Mouse (Mus musculus) cerebellum, adult 11-12 months (tissue): ENCODE data around the gene Slc25a13.

Source experiments
- DNase-seq: peaks from one replicate; pipeline ENCODE4 v3.0.0; 2022

The Slc25a13 gene

DNA sequence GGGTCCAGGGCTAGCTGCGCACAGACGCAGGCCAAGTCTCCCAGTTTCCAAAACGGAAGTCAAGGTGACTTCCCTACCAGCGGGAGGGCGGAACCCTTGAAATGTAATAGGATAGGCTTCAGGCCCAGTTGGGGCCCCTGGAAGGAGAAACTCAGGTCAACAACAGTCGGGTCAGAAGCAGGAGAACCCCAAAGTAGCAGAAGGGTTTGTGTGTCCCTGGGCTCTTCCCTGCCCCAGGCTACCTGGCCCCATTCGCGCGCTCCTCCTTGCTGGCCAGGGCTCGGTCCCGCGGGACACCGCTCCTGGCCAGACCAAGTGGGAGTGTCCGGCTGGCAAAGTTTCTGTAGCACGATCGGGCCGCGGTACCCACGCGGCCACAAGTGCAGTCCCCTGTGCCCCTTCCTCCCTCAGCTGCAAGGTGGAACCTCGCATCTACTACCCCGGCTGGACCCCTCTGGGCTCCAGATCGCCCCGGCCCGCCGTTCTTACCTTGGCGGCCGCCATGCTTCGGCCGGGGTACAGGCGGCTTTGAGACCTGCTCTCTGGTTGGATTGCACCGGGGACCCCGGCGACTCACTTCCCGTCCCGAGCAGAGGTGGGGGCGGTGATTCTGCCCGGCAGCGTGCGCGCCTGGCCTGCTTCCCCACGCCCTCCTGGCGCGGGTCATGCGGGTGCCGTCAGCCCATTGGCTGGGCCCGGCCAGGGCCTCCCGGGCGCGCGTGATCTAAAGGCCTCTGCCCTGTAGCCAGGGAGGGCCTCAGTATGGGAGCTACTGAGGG, at the start of gene Slc25a13:
Slc25a13 (minus strand) TSS at position 667 of the 779 bp plus-strand sequence.
- DNase-seq, result peak; percentile 31

- no peak for DNase-seq
Measured at GRCm38 (mm10) chr6:6265761-6266160, 48.8 kb upstream of the Slc25a13 start.

- no peak for DNase-seq
Measured at GRCm38 (mm10) chr6:6263293-6263911, 46.4 kb upstream of the Slc25a13 start.

- no peak for DNase-seq
Measured at GRCm38 (mm10) chr6:6260917-6261316, 43.9 kb upstream of the Slc25a13 start.

- no peak for DNase-seq
Measured at GRCm38 (mm10) chr6:6248500-6248899, 31.5 kb upstream of the Slc25a13 start.

GRCm38 (mm10) chr6:6243828-6244227, 26.9 kb upstream of the Slc25a13 start:
- DNase-seq, result no peak

- DNase-seq, result no peak
Measured at GRCm38 (mm10) chr6:6242114-6242513, 25.1 kb upstream of the Slc25a13 start.

DNA sequence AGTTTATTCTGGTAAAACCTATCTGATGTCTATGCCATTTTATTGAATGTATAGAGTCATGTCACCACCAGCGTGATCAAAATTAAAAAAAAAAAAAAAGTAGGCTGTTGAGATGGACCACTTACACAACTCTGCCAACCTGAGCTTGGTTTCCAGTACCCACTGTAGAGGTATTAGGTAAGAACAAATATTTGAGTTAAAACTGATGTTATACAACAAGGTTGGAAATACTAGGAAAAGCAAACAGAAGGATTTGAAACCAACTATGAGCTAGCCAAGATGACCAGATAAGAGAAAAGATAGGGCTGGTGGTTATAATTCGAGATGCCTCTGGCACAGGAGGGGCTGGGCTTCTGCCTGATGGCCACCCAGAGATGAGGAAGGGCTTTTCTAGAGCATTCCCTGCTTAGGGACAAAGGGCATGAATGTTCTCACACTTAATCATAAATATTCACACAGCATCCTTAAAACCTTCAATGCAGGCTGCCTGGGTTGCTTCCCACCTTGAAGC, 19.9 kb upstream of the Slc25a13 start:
- DNase-seq, result no peak

- no peak for DNase-seq
Measured at GRCm38 (mm10) chr6:6230262-6230661, 13.3 kb upstream of the Slc25a13 start.

DNA sequence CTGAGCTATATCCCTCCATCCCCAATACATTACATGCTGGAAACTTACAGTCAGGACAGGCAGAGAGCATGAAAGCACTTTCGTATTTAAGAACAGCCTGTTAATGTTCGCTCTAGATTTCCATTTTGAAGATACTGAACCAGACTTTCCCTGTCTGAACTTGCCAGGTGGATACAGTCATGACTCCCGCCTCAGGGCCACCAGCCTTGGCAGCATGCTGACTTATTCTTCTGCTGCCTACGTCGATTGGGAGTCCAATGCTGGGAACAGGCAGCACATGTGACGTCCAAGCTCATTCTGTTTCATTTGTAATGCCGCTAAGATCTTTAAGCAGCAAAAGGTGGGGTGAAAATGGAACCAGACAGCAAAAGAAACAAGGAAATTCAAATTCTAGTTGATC, 5.7 kb upstream of the Slc25a13 start:
- no peak for DNase-seq

GRCm38 (mm10) chr6:6220574-6220973, 3.6 kb upstream of the Slc25a13 start:
- no peak for DNase-seq

DNA sequence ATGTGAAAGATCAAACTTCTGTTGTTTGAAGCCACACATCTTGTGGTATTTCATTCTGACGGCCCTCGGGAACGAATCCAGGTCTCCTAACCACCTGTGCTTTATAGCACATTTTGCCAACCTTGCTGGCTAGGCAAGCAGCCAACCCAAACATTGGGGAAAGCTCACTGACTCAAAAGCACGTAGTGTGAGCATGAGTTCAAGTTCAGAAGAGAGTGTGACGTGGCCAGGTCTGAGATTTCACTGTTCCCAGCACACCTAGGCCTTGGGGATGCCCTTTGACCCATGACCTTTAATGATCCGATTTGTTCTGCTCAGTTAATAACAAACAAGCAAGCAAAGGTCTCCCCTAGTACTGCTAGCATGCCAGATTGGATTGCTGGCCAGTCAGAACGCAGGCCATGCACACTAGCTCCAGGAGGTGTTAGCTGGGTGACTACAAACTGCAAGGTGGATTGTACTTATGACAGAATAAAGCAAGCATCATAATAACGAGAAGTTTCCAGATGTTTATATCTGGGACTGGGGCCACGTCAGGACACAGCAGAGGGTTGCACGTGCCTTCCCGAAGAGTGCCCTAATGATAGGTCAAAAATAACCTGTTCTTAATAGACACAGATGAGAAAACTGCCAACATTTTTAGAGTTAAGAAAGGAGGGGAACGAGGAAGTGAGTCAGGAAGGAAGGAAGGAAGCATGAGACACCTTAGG, 2.8 kb upstream of the Slc25a13 start:
- no peak for DNase-seq

- no peak for DNase-seq
Measured at GRCm38 (mm10) chr6:6217286-6217625, 283 bp upstream of the Slc25a13 start.

GRCm38 (mm10) chr6:6216120-6216506, 860 bp downstream of the Slc25a13 start:
- no peak for DNase-seq

- DNase-seq, result no peak
Measured at GRCm38 (mm10) chr6:6212360-6213310, 4.3 kb downstream of the Slc25a13 start.

- no peak for DNase-seq
Measured at GRCm38 (mm10) chr6:6211958-6212357, 5.0 kb downstream of the Slc25a13 start.

DNA sequence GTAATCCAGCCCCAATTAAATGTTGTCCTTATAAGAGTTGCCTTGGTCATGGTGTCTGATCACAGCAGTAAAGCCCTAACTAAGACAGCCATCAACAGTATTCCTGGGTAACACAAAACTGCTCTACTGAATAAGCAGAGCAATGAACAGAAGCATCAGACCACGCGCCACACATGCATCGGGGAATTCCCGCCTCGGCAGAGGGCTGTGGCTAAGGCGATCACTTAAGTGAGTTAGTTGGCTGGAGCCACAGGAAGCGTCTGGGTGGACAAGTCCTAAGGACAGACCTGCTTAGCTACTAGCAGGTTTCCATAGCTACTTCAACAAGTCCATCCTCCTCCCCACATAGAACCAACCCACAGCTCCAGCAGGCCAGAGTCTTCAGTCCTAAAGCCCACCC, 6.3 kb downstream of the Slc25a13 start:
- no peak for DNase-seq

DNA sequence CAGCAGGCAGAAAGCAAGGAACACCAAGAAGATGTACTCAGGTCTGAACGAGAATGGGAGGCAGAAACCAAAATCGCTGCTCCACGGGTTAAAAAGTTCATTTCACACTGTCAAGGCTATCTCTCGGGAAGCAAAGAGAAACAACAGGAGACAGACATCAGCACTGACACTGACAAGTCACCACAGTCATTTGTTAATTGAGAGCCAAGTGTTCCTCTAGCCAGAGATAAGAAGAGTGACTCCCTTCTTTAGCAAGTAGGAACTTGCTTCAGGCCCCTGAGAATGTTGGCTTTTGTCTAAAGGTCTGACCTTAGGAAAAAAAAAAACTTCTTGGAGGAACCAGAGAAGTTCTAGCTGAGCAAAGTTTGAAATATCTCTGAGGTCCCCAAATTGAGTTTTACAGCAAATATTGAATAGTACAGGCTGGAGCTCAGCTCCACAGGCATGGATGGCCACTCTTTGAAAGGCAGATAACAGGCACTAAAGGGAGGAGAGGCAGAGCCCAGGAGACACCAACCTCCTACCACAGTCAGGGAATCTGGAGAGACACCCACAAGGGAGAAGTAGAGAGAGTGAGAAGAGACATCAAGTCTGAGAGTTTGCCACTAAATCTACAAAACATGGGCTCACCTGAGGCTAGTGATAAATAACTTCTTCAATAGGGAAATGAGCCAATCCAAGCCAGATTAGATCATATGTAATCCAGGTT, 8.5 kb downstream of the Slc25a13 start:
- no peak for DNase-seq

- DNase-seq, result no peak
Measured at GRCm38 (mm10) chr6:6207836-6208235, 9.1 kb downstream of the Slc25a13 start.

- no peak for DNase-seq
Measured at GRCm38 (mm10) chr6:6207395-6207794, 9.6 kb downstream of the Slc25a13 start.

- DNase-seq, result no peak
Measured at GRCm38 (mm10) chr6:6205599-6206165, 11.3 kb downstream of the Slc25a13 start.

GRCm38 (mm10) chr6:6202451-6202850, 14.5 kb downstream of the Slc25a13 start:
- no peak for DNase-seq
